Mouse (Mus musculus) liver, embryonic 16.5 days (tissue): Measurements from ENCODE around the gene Fbxw27. TPM values are rescaled to one million over a fixed set of nuclear protein-coding genes. Genes with fewer than 3 reads are reported as not detected.
"Not testable (repeated sequence)": the region's sequence is repeated elsewhere in the genome, so short reads cannot be mapped to it uniquely, and the experiment has no call there.

Experiments
- ATAC-seq: fragments of 200-750 bp; cut with Nextera tagmentation; 2 replicates; pipeline ENCODE4 v1.8.0; 2017; ENCODE audit warnings: low read depth, mild to moderate bottlenecking, moderate number of reproducible peaks, moderate library complexity
- H3K27ac ChIP-seq: fragments of 300-500 bp; sonication (generic); 2 replicates; pipeline ENCODE4 v1.5.1; 2014; ENCODE audit warnings: mild to moderate bottlenecking, low read length
- H3K27me3 ChIP-seq: fragments of 300-500 bp; sonication (generic); 2 replicates; pipeline ENCODE4 v1.6.1; 2014; ENCODE audit warnings: low read depth, low read length, mixed read lengths; ENCODE audit not compliant: control insufficient read depth, insufficient read depth
- H3K36me3 ChIP-seq: fragments of 300-500 bp; sonication (generic); 2 replicates; pipeline ENCODE4 v1.6.1; 2014; ENCODE audit warnings: mild to moderate bottlenecking; ENCODE audit not compliant: control insufficient read depth, insufficient read depth
- H3K4me1 ChIP-seq: fragments of 300-500 bp; sonication (generic); 2 replicates; pipeline ENCODE4 v1.6.1; 2014; ENCODE audit warnings: low read depth, low read length, mixed read lengths; ENCODE audit not compliant: control insufficient read depth
- H3K4me2 ChIP-seq: fragments of 300-500 bp; sonication (generic); 2 replicates; pipeline ENCODE4 v1.6.1; 2014; ENCODE audit warnings: low read depth, low read length, mixed read lengths
- H3K4me3 ChIP-seq: fragments of 300-500 bp; sonication (generic); 2 replicates; pipeline ENCODE4 v1.5.1; 2014; ENCODE audit warnings: low read depth, mild to moderate bottlenecking, low read length
- H3K9ac ChIP-seq: fragments of 300-500 bp; sonication (generic); 2 replicates; pipeline ENCODE4 v1.6.1; 2014; ENCODE audit warnings: low read depth, low read length
- H3K9me3 ChIP-seq: fragments of 300-500 bp; sonication (generic); replicated peaks from 2 replicates; pipeline ENCODE4 v1.6.1; 2016; ENCODE audit warnings: low read length; ENCODE audit not compliant: control insufficient read depth
- WGBS: fragments of 180-500 bp; shearing (Covaris S2); extraction: QIAGEN DNeasy Blood & Tissue Kit; methylation state at CpG from one replicate; pipeline ENCODE4 v1.1.7; 2014; ENCODE audit not compliant: insufficient replicate concordance; 5-methylcytosine and 5-hydroxymethylcytosine counted together
- polyA plus RNA-seq: library from polyadenylated mRNA; unstranded; fragments of >200 nt; fragmentation: Nextera tagmentation; extraction: Ambion mirVana; gene quantifications from 2 replicates; pipeline ENCODE4 v1.2.1, GENCODE M21; 2015

The Fbxw27 gene
- polyA plus RNA-seq, 1 experiment from 2014 or later = not detected

GRCm38 (mm10) chr9:109806695-109807293 is 16.3 kb upstream of the Fbxw27 start:
- Histone ChIP-seq H3K36me3 (no peaks in the 10 kb centered on the region), H3K27ac (no peak overlapping the region), H3K27me3 (no peaks in the 10 kb centered on the region), H3K9me3 (no peaks in the 10 kb centered on the region), H3K9ac (no peak overlapping the region), H3K4me1 (no peaks in the 10 kb centered on the region), H3K4me3 (no peak overlapping the region), H3K4me2 (no peak overlapping the region)
- WGBS = 56% methylated on average over 2 of the region's 2 CpGs
- no peak for ATAC-seq

DNA sequence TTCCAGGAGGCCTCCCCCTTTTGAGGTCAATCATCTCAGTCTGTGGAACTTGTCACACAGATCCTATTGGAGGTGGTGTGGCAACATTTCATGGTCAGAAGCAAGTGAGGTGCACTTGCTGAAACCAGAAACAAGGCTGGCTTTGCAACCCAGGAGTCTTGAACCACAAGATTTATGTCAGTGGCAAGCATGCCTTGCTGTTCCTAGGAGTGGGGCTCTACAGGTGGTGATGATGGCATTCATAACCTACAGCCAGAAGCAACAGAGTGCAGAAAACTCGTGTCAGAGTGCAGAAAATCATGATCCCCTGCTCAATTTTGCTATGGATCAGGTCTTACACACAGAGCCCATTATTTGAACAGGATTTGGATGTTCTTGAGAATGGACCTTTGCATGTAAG is 15.8 kb upstream of the Fbxw27 start:
- Histone ChIP-seq H3K9ac (no peak overlapping the region), H3K4me2 (no peak overlapping the region), H3K4me1 (no peaks in the 10 kb centered on the region), H3K4me3 (no peak overlapping the region), H3K27ac (no peak overlapping the region), H3K36me3 (no peaks in the 10 kb centered on the region), H3K9me3 (no peaks in the 10 kb centered on the region), H3K27me3 (no peaks in the 10 kb centered on the region)
- ATAC-seq = no peak
- 21% methylated on average over 1 of the region's 1 CpGs for whole genome bisulfite sequencing

- not testable (repeated sequence) for ATAC-seq, H3K4me1 ChIP-seq, H3K9me3 ChIP-seq, H3K27me3 ChIP-seq, H3K27ac ChIP-seq, H3K36me3 ChIP-seq, H3K4me3 ChIP-seq, H3K9ac ChIP-seq, H3K4me2 ChIP-seq
- 65% methylated on average over 2 of the region's 2 CpGs for WGBS
Measured at GRCm38 (mm10) chr9:109805596-109805995, 15.1 kb upstream of the Fbxw27 start.

- H3K4me3 ChIP-seq = no peak overlapping the region
- no peak for ATAC-seq
- no peaks in the 10 kb centered on the region for H3K4me1 ChIP-seq
- H3K9ac ChIP-seq = no peak overlapping the region
- H3K27ac ChIP-seq = no peak overlapping the region
- WGBS = 66% methylated on average over 1 of the region's 1 CpGs
- H3K36me3 ChIP-seq = no peaks in the 10 kb centered on the region
- H3K27me3 ChIP-seq = no peaks in the 10 kb centered on the region
- no peak overlapping the region for H3K4me2 ChIP-seq
- H3K9me3 ChIP-seq = no peaks in the 10 kb centered on the region
Measured at GRCm38 (mm10) chr9:109798051-109798450, 7.6 kb upstream of the Fbxw27 start.

DNA sequence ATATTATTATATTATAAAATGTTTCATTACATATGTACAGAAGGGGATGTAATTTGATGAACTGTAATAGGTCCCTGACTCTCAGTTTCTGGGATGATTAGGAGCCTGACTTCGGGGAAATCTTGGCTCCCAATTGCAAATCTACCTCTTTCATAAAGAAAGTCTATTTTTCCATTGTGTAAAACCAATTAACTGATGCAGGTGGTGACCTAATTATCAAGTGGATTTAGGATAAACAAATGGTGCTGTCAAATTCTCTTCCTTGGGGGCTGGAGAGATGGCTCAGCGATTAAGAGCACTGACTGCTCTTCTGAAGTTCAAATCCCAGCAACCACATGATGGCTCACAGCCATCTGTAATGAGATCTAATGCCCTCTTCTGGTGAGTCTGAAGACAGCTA is 5.3 kb upstream of the Fbxw27 start:
- no peak overlapping the region for H3K27ac ChIP-seq
- ATAC-seq = no peak
- H3K9me3 ChIP-seq = no peaks in the 10 kb centered on the region
- no peak overlapping the region for H3K4me2 ChIP-seq
- H3K9ac ChIP-seq = no peak overlapping the region
- no peak overlapping the region for H3K4me3 ChIP-seq
- H3K27me3 ChIP-seq = no peaks in the 10 kb centered on the region
- WGBS = 59% methylated on average over 2 of the region's 2 CpGs
- H3K36me3 ChIP-seq = no peaks in the 10 kb centered on the region
- H3K4me1 ChIP-seq = no peaks in the 10 kb centered on the region

GRCm38 (mm10) chr9:109795221-109795620 is 4.8 kb upstream of the Fbxw27 start:
- ATAC-seq = no peak
- 64% methylated on average over 2 of the region's 2 CpGs for WGBS

DNA sequence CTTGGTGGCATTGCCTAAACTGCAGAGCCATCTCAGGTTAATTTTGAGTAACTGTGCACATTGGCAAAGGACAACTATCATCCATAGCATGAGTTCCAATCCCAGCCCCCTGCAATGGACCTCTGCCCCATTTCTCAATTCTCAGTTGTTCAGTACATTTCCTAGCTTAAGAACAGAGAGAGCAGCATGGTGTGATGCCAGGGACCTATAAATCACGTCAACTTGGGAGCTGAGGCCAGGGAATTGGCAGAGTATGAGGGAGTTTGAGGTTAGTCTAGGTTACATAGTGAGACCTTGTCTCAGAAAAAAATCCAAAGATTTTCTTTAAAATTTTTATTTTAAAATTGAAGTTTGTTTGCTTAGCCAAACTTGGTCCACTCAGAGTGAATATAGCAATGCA is 23.6 kb downstream of the Fbxw27 start:
- ATAC-seq, H3K9me3 ChIP-seq, H3K27me3 ChIP-seq, H3K4me2 ChIP-seq, H3K9ac ChIP-seq, H3K4me1 ChIP-seq, H3K36me3 ChIP-seq, H3K27ac ChIP-seq, H3K4me3 ChIP-seq: not testable (repeated sequence)
- 49% methylated on average over 1 of the region's 1 CpGs for WGBS

More at GRCm38 (mm10) chr9:109795221-109795620, 4.8 kb upstream of the Fbxw27 start:
- Histone ChIP-seq H3K36me3 (no peaks in the 10 kb centered on the region), H3K9me3 (no peaks in the 10 kb centered on the region), H3K27me3 (no peaks in the 10 kb centered on the region), H3K4me1 (no peaks in the 10 kb centered on the region), H3K4me2 (no peak overlapping the region), H3K4me3 (no peak overlapping the region), H3K27ac (no peak overlapping the region), H3K9ac (no peak overlapping the region)

GRCm38 (mm10) chr9:109745989-109746388 is 44.5 kb downstream of the Fbxw27 start, which contains the start of gene Fbxw26:
Gene Fbxw26, minus strand, starts transcription at chr9:109746089.
- H3K9ac ChIP-seq, H3K4me1 ChIP-seq, ATAC-seq, H3K27me3 ChIP-seq, H3K27ac ChIP-seq, H3K36me3 ChIP-seq, H3K4me2 ChIP-seq, H3K9me3 ChIP-seq, H3K4me3 ChIP-seq: not testable (repeated sequence)
- 52% methylated on average over 3 of the region's 3 CpGs for WGBS
